Mouse (Mus musculus) kidney, postnatal 0 days (tissue): ENCODE measurements around the gene Pde12. TPM values are rescaled to one million over a fixed set of nuclear protein-coding genes. Genes with fewer than 3 reads are reported as not detected.
"Not testable (repeated sequence)": the region's sequence is repeated elsewhere in the genome, so short reads cannot be mapped to it uniquely, and the experiment has no call there.

Source experiments
- ATAC-seq: fragments of 200-750 bp; cut with Nextera tagmentation; replicated peaks from 2 replicates; pipeline ENCODE4 v1.8.0; 2017; ENCODE audit warnings: low read depth, moderate number of reproducible peaks, moderate TSS enrichment, moderate library complexity; ENCODE audit not compliant: low FRiP score
- DNase-seq: peaks from one replicate; pipeline ENCODE4 v3.0.0-alpha.2; 2016; ENCODE audit warnings: low spot score
- H3K27ac ChIP-seq: fragments of 300-500 bp; sonication (generic); 2 replicates; pipeline ENCODE4 v1.5.1; 2014; ENCODE audit warnings: mild to moderate bottlenecking
- H3K27me3 ChIP-seq: fragments of 300-500 bp; sonication (generic); 2 replicates; pipeline ENCODE4 v1.6.1; 2014; ENCODE audit warnings: low read length, mixed read lengths; ENCODE audit not compliant: insufficient read depth
- H3K36me3 ChIP-seq: fragments of 300-500 bp; sonication (generic); 2 replicates; pipeline ENCODE4 v1.6.1; 2014; ENCODE audit warnings: low read length, mixed read lengths; ENCODE audit not compliant: insufficient read depth
- H3K4me1 ChIP-seq: fragments of 300-500 bp; sonication (generic); replicated peaks from 2 replicates; pipeline ENCODE4 v1.6.1; 2014; ENCODE audit warnings: antibody characterized with exemption, low read length, mixed read lengths; ENCODE audit not compliant: insufficient read depth
- H3K4me2 ChIP-seq: fragments of 300-500 bp; sonication (generic); 2 replicates; pipeline ENCODE4 v1.6.1; 2014; ENCODE audit warnings: mild to moderate bottlenecking, low read length, moderate library complexity, mixed read lengths
- H3K4me3 ChIP-seq: fragments of 300-500 bp; sonication (generic); replicated peaks from 2 replicates; pipeline ENCODE4 v1.5.1; 2014; ENCODE audit warnings: low read depth, low read length
- H3K9ac ChIP-seq: fragments of 300-500 bp; sonication (generic); 2 replicates; pipeline ENCODE4 v1.6.1; 2014; ENCODE audit warnings: low read depth, low read length
- H3K9me3 ChIP-seq: fragments of 300-500 bp; sonication (generic); replicated peaks from 2 replicates; pipeline ENCODE4 v1.6.1; 2016; ENCODE audit warnings: low read length, inconsistent platforms, mixed read lengths
- CTCF ChIP-seq: IDR thresholded peaks from 2 replicates; pipeline ENCODE4 v1.5.1; 2016; ENCODE audit warnings: antibody characterized with exemption, low read depth, mild to moderate bottlenecking, moderate library complexity
- WGBS: fragments of 180-500 bp; shearing (Covaris S2); extraction: QIAGEN DNeasy Blood & Tissue Kit; methylation state at CpG from one replicate; pipeline ENCODE4 v1.1.7; 2014; 5-methylcytosine and 5-hydroxymethylcytosine counted together
- polyA plus RNA-seq: library from polyadenylated mRNA; unstranded; fragments of >200 nt; fragmentation: Nextera tagmentation; extraction: Ambion mirVana; gene quantifications from 2 replicates; pipeline ENCODE4 v1.2.1, GENCODE M21; 2015

Pde12 gene
- polyA plus RNA-seq, 1 experiment from 2014 or later: 9.2 TPM

DNA sequence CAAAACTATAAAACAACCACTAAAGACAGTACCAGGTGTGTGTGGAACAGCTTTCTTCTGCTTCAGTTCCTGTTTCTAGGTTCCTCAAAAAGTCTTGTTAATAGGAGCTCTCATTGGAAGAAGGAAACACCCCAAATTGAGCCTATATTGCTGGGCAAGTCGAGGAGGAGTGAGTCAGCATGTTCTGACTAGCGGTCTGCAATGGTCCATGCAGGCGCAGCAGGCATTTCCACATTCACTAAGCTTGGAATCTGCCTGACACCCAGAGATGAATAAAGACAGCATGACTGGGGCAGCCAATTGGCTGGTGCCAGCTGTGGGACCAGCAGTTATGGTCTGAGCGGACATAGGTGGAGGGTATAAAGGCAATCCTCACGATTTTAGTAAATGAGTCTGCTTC lies 6.1 kb upstream of the Pde12 start:
- H3K4me3 ChIP-seq: peak overlapping the region; percentile 11; the same call in 1 of the 2 replicates
- no peaks in the 10 kb centered on the region for H3K4me1 ChIP-seq
- peak overlapping the region; percentile 72; the same call in 1 of the 2 replicates for H3K27ac ChIP-seq
- no peaks in the 10 kb centered on the region for H3K27me3 ChIP-seq
- no peaks in the 10 kb centered on the region for H3K9me3 ChIP-seq
- no peak overlapping the region for H3K9ac ChIP-seq
- peak overlapping the region; percentile 8 for H3K4me2 ChIP-seq
- no peak for ATAC-seq
- no peak for DNase-seq
- no peaks in the 10 kb centered on the region for H3K36me3 ChIP-seq
- TF ChIP-seq CTCF: no peak
- 75% methylated on average over 5 of the region's 5 CpGs for WGBS

DNA sequence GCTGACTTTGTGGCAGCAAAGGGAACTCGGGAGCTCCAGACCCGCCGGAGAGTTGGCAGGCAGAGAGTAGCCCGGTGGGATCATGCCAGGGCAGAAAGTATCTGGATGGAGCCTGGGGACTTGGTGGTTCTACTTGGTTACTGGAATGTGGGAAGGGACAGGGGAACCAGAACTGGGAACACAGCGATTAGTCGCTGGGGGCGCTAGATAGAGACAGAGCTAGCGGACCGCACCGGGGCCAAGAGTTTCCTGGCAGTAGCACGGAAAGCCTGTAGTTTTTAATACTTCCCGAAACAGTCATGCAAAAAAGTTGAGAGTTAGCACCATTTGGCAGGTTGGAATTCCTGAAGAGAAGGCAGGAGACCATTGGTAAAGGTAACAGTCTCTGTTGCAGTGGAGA lies 5.7 kb upstream of the Pde12 start:
- ATAC-seq (peak; percentile 57; the same call in 1 of the 2 replicates), DNase-seq (peak; percentile 72)
- peak; percentile 54 for TF ChIP-seq CTCF
- no peaks in the 10 kb centered on the region for H3K36me3 ChIP-seq
- WGBS: 24% methylated on average over 12 of the region's 12 CpGs
- H3K4me1 ChIP-seq: no peaks in the 10 kb centered on the region
- H3K4me3 ChIP-seq: peak overlapping the region; percentile 11; the same call in 1 of the 2 replicates
- peak overlapping the region; percentile 72 for H3K27ac ChIP-seq
- H3K9ac ChIP-seq: no peak overlapping the region
- H3K4me2 ChIP-seq: peak overlapping the region; percentile 8
- no peaks in the 10 kb centered on the region for H3K27me3 ChIP-seq
- no peaks in the 10 kb centered on the region for H3K9me3 ChIP-seq

DNA sequence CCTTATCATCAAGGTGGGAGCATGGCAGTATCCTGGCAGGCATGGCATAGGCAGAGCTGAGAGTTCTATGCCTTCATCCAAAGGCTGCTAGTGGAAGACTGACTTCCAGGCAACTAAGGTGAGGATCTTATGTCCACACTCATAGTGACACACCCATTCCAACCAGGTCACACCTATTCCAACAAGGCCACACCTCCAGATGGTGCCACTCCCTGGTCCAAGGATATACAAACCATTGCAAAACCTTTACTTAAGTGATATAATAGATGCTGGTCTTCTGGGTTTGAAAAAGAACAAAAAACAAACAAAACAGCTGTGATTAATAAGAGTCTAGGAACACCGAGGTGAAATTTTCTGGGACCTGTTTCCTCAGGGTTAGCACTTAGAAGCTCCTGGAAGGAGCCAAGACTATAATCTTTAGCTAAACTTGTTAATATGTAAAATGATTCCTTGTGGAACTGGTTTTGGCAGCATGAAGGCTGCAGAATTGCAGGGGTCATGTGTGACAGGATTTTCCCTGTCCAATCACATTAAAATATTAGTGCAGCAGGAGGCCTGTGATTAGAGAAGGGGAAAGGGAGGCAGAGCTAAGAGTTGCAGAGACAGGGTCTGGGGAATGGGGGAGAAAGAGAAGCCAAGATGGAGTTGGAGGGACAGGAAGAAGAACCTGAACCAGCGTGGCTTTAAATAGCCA lies 4.9 kb upstream of the Pde12 start:
- not testable (repeated sequence) for H3K4me1 ChIP-seq, H3K4me3 ChIP-seq, H3K27me3 ChIP-seq, H3K36me3 ChIP-seq, H3K9me3 ChIP-seq, H3K4me2 ChIP-seq, H3K9ac ChIP-seq
- DNase-seq (peak; percentile 48), ATAC-seq (peak; percentile 87)
- H3K27ac ChIP-seq: peak overlapping the region; percentile 72; the same call in 1 of the 2 replicates
- 58% methylated on average over 2 of the region's 2 CpGs for WGBS

DNA sequence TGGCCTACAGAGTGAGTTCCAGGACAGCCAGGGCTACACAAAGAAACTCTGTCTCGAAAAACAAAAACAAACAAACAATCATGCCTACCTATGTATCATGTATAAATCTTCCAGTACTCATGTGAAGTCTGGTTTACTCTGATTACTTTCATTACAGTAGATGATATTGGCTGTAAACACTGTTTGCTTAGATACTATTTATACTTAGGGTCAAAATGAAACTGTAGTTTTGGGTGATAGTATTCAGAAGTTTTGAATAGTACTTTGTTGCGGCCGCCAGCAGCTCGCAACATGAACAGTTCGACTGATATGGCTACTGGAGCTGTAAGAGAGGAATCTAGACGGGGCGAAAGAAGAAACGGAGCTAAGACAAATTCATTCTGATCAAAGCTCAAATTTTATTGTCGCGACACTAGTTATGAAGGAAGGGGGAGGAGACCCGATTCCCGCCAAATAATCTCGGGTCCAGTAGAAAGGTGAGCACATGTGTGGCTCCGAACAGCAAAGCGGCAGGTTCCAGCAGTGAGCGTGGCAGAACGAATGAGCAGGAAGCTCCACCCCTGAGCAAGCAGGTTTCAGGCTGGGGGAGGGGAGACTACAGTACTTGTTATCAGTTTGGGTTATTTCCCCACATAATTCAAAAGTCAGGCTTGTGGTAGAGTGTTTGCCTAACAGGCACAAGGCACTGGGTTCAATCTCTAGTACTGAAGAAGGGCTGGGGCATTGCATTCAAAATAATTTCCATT lies 2.4 kb upstream of the Pde12 start:
- H3K36me3 ChIP-seq, H3K4me2 ChIP-seq, H3K4me1 ChIP-seq, H3K27ac ChIP-seq, H3K9ac ChIP-seq, ATAC-seq, DNase-seq, H3K4me3 ChIP-seq, H3K27me3 ChIP-seq, H3K9me3 ChIP-seq: not testable (repeated sequence)
- WGBS: 67% methylated on average over 17 of the region's 17 CpGs

DNA sequence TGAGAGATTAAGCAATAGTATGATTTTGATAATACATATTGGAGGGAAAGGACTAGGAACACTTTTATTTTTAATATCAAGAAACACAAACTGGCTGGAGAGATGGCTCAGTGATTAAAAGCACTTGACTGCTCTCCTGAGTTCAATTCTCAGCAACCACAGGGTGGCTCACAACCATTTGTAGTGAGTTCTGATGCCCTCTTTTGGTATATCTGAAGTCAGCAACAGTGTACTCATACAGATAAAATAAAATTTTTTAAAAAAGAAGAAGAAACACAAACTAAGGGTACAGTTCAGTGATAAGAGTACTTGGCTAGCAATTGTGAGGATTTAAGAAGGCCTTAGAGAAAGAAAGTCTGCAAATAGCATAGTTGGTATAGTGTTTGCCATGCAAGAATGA lies 1.3 kb upstream of the Pde12 start:
- no peak overlapping the region for H3K4me3 ChIP-seq
- peaks cover 2% of the 10 kb centered on the region; the same call in 1 of the 2 replicates for H3K36me3 ChIP-seq
- H3K27ac ChIP-seq: no peak overlapping the region
- H3K4me2 ChIP-seq: no peak overlapping the region
- ATAC-seq (no peak), DNase-seq (no peak)
- peak; percentile 40 for TF ChIP-seq CTCF
- H3K9ac ChIP-seq: no peak overlapping the region
- no peaks in the 10 kb centered on the region for H3K9me3 ChIP-seq
- no peaks in the 10 kb centered on the region for H3K27me3 ChIP-seq
- peaks cover 10% of the 10 kb centered on the region; the same call in 1 of the 2 replicates for H3K4me1 ChIP-seq

DNA sequence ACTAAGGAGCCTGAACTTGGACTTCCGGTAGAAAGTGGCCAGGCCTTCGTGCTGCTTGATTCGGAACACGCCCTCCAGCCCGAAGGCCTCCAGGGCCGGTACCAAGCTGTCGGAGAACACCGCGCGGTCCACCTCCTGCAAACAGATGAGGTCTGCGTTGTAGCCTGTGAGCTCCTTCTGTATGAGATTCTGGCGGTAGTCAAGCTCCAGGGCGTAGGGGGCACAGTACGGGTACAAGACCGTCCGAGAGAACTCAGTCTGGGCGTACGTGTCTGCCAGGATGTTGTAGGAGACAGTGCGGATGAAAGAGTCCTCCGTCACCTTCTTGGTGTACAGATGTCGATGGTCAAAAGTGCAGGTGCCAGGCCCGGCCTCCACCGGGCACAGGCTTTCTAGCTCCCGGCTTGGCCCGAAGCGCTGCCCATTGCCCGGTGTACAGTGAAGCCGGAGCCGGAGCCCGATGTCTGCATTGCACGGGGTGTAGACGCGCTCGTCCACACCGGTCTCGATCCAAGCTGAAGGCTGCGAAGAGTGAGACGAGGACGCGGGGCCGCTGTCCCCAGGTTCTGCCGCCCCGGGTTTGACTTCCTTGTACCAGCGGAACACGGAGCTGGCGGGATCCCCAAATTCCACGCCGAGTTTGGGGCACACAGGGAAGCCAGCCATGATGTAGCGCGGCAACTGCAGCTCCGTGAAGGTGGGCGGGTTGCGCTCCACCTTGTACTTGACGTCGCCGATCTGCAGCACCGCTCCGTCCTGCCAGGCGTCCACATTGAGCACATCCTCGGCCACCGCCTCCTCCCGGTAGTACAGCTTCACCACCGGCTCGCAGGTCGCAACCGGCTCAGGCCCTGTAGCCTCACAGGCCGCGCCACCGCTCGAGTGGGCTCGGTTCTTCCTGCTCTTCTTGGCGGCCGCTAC lies 1.1 kb downstream of the Pde12 start:
- Histone ChIP-seq H3K4me1 (peaks cover 10% of the 10 kb centered on the region; the same call in 1 of the 2 replicates), H3K36me3 (peaks cover 13% of the 10 kb centered on the region; the same call in 1 of the 2 replicates), H3K4me2 (peak overlapping the region; percentile 99), H3K9ac (peak overlapping the region; percentile 86), H3K9me3 (no peaks in the 10 kb centered on the region), H3K27me3 (no peaks in the 10 kb centered on the region), H3K27ac (peak overlapping the region; percentile 95), H3K4me3 (peak overlapping the region; percentile 90)
- peak; percentile 46 for DNase-seq
- no peak for TF ChIP-seq CTCF
- ATAC-seq: peak; percentile 45
- under 1% methylated on average over 73 of the region's 73 CpGs for WGBS
